Mouse (Mus musculus): ENCODE results near the gene Dach2. TPM values are rescaled to one million over a fixed set of nuclear protein-coding genes. Genes with fewer than 3 reads are reported as not detected.

Gene Dach2
- total and polyA plus RNA-seq, 3 experiments: 0.13 TPM; not detected in 2

DNA sequence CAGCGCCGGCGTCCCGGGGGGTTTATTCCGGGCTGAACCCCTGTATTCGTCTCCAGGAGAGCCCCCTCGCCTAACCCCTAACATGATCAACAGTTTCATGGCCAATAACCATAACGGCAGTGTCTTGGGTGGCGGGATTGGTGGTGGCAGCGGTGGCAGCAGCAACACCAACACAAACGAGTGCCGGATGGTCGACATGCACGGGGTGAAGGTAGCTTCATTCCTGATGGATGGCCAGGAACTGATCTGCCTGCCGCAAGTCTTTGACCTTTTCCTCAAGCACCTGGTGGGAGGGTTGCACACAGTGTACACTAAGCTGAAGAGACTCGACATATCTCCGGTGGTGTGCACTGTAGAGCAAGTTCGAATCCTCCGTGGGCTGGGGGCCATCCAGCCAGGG is 1.2 kb downstream of the Dach2 start:
- in situ Hi-C loops (cut with MboI; ENCODE audit: low pct_ligation_motif_present, low pct_unique_long_range_greater_than_20kb, low sequenced_read_pairs): no loop called here
- Histone ChIP-seq H3K79me2 (replicated peaks; ENCODE audit: control insufficient read depth, extremely low read depth, insufficient read depth, poor library complexity, severe bottlenecking) (no peaks in the 10 kb centered on the region), H3K4me3 (replicated peaks in 1 of 3; ENCODE audit: low read depth in 2 of 3, low read length in 2 of 3, poor library complexity in 1 of 3) (no peak overlapping the region), H3K4me1 (ENCODE audit: control insufficient read depth in 1 of 2, insufficient read depth in 2 of 2) (no peaks in the 10 kb centered on the region), H3K9me3 (replicated peaks; ENCODE audit: low read length) (no peaks in the 10 kb centered on the region), H3K36me3 (replicated peaks in 1 of 2; ENCODE audit: control insufficient read depth in 1 of 2, insufficient read depth in 1 of 2, low read length in 1 of 2) (no peaks in the 10 kb centered on the region), H3K9ac (ENCODE audit: insufficient read depth, low read depth) (no peak overlapping the region), H3K4me2 (ENCODE audit: insufficient read depth, low read depth, poor library complexity, severe bottlenecking) (no peak overlapping the region), H3K27me3 (replicated peaks) (no peaks in the 10 kb centered on the region), H3K27ac (ENCODE audit: insufficient read depth, low read depth) (no peak overlapping the region)
- TF ChIP-seq MXI1 (IDR thresholded peaks at IDR 0.05; ENCODE audit: low read depth, low read length): no peak
- DNase-seq (ENCODE audit: extremely low read depth): no peak
- dilution Hi-C loops (cut with MboI; ENCODE audit: extremely low pct_ligation_motif_present, extremely low pct_unique_long_range_greater_than_20kb, low sequenced_read_pairs): no loop called here

DNA sequence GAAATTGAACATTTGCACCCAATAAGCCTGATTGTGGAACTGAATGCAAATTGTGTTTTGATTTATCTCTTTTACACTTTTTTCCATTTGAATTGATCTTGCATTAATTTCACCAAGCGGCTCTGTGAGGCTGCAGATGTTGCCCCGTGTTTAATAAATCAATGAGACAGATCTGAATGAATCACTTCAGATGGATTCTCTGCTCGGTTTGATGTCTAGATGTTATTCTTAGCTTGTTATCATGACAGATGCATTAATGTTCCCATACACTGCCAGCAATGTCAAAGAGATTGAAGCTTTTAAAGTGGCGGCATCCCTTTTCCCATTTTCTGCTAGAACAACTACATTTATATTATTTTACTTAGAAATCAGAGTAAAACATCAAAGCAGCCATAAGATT is 7.0 kb downstream of the Dach2 start:
- TF ChIP-seq ZNF384 (IDR thresholded peaks at IDR 0.05; ENCODE audit: low read depth, low read length): no peak
- no peak for TF ChIP-seq MAFK (IDR thresholded peaks at IDR 0.05; ENCODE audit: insufficient replicate concordance, low read length)
- TF ChIP-seq E2F4 (IDR thresholded peaks at IDR 0.05; ENCODE audit: insufficient replicate concordance, low read depth, low read length): no peak
- no peak for TF ChIP-seq JUND (conservative IDR thresholded peaks at IDR 0.05; ENCODE audit: low read depth, low read length)
- TF ChIP-seq TBP (conservative IDR thresholded peaks at IDR 0.05; ENCODE audit: low read depth, low read length): no peak
- TF ChIP-seq SMC3 (IDR thresholded peaks at IDR 0.05; ENCODE audit: low read depth, low read length): no peak
- TF ChIP-seq IRF4 (IDR thresholded peaks at IDR 0.05; ENCODE audit: low read depth, low read length): no peak
- no peak for TF ChIP-seq ELF1 (IDR thresholded peaks at IDR 0.05; ENCODE audit: low read depth, low read length)
- TF ChIP-seq MXI1 (IDR thresholded peaks at IDR 0.05; ENCODE audit: low read depth, low read length): no peak
- TF ChIP-seq CHD2 (IDR thresholded peaks at IDR 0.05; ENCODE audit: low read length): no peak
- no peak for TF ChIP-seq EP300 (IDR thresholded peaks at IDR 0.05; ENCODE audit: low read length)
- TF ChIP-seq ZKSCAN1 (IDR thresholded peaks at IDR 0.05; ENCODE audit: borderline replicate concordance, low read depth, low read length): no peak
- no peak for TF ChIP-seq TCF12 (IDR thresholded peaks at IDR 0.05; ENCODE audit: low read depth, low read length)
- Histone ChIP-seq H3K36me3 (replicated peaks in 1 of 2; ENCODE audit: control insufficient read depth in 1 of 2, insufficient read depth in 1 of 2, low read length in 1 of 2) (no peaks in the 10 kb centered on the region), H3K9me3 (replicated peaks; ENCODE audit: low read length) (no peaks in the 10 kb centered on the region), H3K27ac (ENCODE audit: insufficient read depth, low read depth) (no peak overlapping the region), H3K9ac (ENCODE audit: insufficient read depth, low read depth) (no peak overlapping the region), H3K27me3 (replicated peaks) (no peaks in the 10 kb centered on the region), H3K4me1 (ENCODE audit: control insufficient read depth in 1 of 2, insufficient read depth in 2 of 2) (no peaks in the 10 kb centered on the region), H3K4me3 (replicated peaks in 1 of 3; ENCODE audit: low read depth in 2 of 3, low read length in 2 of 3, poor library complexity in 1 of 3) (no peak overlapping the region), H3K4me2 (ENCODE audit: insufficient read depth, low read depth, poor library complexity, severe bottlenecking) (no peak overlapping the region), H3K79me2 (replicated peaks; ENCODE audit: control insufficient read depth, extremely low read depth, insufficient read depth, poor library complexity, severe bottlenecking) (no peaks in the 10 kb centered on the region)
- in situ Hi-C loops (cut with MboI; ENCODE audit: low pct_ligation_motif_present, low pct_unique_long_range_greater_than_20kb, low sequenced_read_pairs) (no loop called here), dilution Hi-C loops (cut with MboI; ENCODE audit: extremely low pct_ligation_motif_present, extremely low pct_unique_long_range_greater_than_20kb, low sequenced_read_pairs) (no loop called here)
- no peak for DNase-seq (ENCODE audit: extremely low read depth)

DNA sequence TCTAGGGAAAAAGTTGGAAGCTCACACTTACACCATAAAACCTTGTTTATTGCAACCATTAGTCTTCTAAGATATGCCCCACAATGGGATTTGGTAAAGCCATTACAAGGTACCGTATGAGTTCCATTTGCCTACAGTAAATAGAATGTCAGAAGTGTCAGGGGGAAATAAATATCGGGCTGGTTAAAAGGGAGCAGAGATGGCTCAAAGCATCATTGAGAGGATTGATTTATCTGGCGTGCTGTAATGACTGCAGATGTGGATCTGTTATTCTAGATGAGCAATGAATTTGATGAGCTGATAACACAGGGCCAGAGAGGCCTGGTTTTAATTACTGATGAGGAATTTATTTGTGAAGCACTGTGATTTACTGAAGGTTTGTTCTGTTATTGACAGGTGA is 40.8 kb downstream of the Dach2 start:
- no peak overlapping the region for H3K27ac ChIP-seq (ENCODE audit: insufficient read depth, low read depth)
- H3K4me2 ChIP-seq (ENCODE audit: insufficient read depth, low read depth, poor library complexity, severe bottlenecking): no peak overlapping the region
- H3K36me3 ChIP-seq (replicated peaks in 1 of 2; ENCODE audit: control insufficient read depth in 1 of 2, insufficient read depth in 1 of 2, low read length in 1 of 2): no peaks in the 10 kb centered on the region
- no peaks in the 10 kb centered on the region for H3K4me1 ChIP-seq (ENCODE audit: control insufficient read depth in 1 of 2, insufficient read depth in 2 of 2)
- no peak overlapping the region for H3K9ac ChIP-seq (ENCODE audit: insufficient read depth, low read depth)
- H3K9me3 ChIP-seq (replicated peaks; ENCODE audit: low read length): no peaks in the 10 kb centered on the region
- in situ Hi-C loops (cut with MboI; ENCODE audit: low pct_ligation_motif_present, low pct_unique_long_range_greater_than_20kb, low sequenced_read_pairs) (no loop called here), dilution Hi-C loops (cut with MboI; ENCODE audit: extremely low pct_ligation_motif_present, extremely low pct_unique_long_range_greater_than_20kb, low sequenced_read_pairs) (no loop called here)
- DNase-seq (ENCODE audit: extremely low read depth): no peak
- TF ChIP-seq MAZ (IDR thresholded peaks at IDR 0.05; ENCODE audit: low read depth, low read length): no peak
- TF ChIP-seq JUN (IDR thresholded peaks at IDR 0.05; ENCODE audit: insufficient read depth, low read depth, low read length): no peak
- no peak for TF ChIP-seq USF2 (conservative IDR thresholded peaks at IDR 0.05; ENCODE audit: low read depth, low read length)
- no peak for TF ChIP-seq PAX5 (IDR thresholded peaks at IDR 0.05; ENCODE audit: low read length)
- no peak for TF ChIP-seq RCOR1 (conservative IDR thresholded peaks at IDR 0.05; ENCODE audit: low read depth, low read length)
- no peak for TF ChIP-seq BHLHE40 (IDR thresholded peaks at IDR 0.05; ENCODE audit: low read depth, low read length)
- no peak for TF ChIP-seq NELFE (IDR thresholded peaks at IDR 0.05; ENCODE audit: low read depth, low read length)
- no peak for TF ChIP-seq ZC3H11A (IDR thresholded peaks at IDR 0.05; ENCODE audit: low read depth, low read length)
- TF ChIP-seq POLR2A (IDR thresholded peaks at IDR 0.05; ENCODE audit: low read depth, low read length): no peak
- no peak overlapping the region for H3K4me3 ChIP-seq (replicated peaks in 1 of 3; ENCODE audit: low read depth in 2 of 3, low read length in 2 of 3, poor library complexity in 1 of 3)
- H3K27me3 ChIP-seq (replicated peaks): no peaks in the 10 kb centered on the region
- H3K79me2 ChIP-seq (replicated peaks; ENCODE audit: control insufficient read depth, extremely low read depth, insufficient read depth, poor library complexity, severe bottlenecking): no peaks in the 10 kb centered on the region

All from CH12.LX (cell line).